Mouse (Mus musculus) lung, embryonic 16.5 days (tissue): Measurements from ENCODE around the gene Ptch1. TPM values are rescaled to one million over a fixed set of nuclear protein-coding genes. Genes with fewer than 3 reads are reported as not detected.
A peak's percentile ranks its signal among the peaks of the same experiment; 100 is the strongest.

ENCODE experiments used
- ATAC-seq: fragments of 200-750 bp; cut with Nextera tagmentation; 2 replicates; pipeline ENCODE4 v1.8.0; 2017; ENCODE audit warnings: low read depth, mild to moderate bottlenecking, moderate library complexity
- H3K27ac ChIP-seq: fragments of 300-500 bp; sonication (generic); 2 replicates; pipeline ENCODE4 v1.5.1; 2014; ENCODE audit warnings: mild to moderate bottlenecking, control low read depth, low read length
- H3K27me3 ChIP-seq: fragments of 300-500 bp; sonication (generic); 2 replicates; pipeline ENCODE4 v1.6.1; 2014; ENCODE audit warnings: low read depth, low read length, mixed read lengths; ENCODE audit not compliant: control insufficient read depth, insufficient read depth
- H3K36me3 ChIP-seq: fragments of 300-500 bp; sonication (generic); 2 replicates; pipeline ENCODE4 v1.6.1; 2014; ENCODE audit warnings: low read length; ENCODE audit not compliant: control insufficient read depth, insufficient read depth
- H3K4me1 ChIP-seq: fragments of 300-500 bp; sonication (generic); replicated peaks from 2 replicates; pipeline ENCODE4 v1.6.1; 2014; ENCODE audit warnings: low read length, mixed read lengths; ENCODE audit not compliant: control insufficient read depth, insufficient read depth
- H3K4me2 ChIP-seq: fragments of 300-500 bp; sonication (generic); 2 replicates; pipeline ENCODE4 v1.6.1; 2014; ENCODE audit warnings: low read depth, low read length, control low read depth
- H3K4me3 ChIP-seq: fragments of 300-500 bp; sonication (generic); 2 replicates; pipeline ENCODE4 v1.5.1; 2014; ENCODE audit warnings: mild to moderate bottlenecking, low read length, control low read depth
- H3K9ac ChIP-seq: fragments of 300-500 bp; sonication (generic); 2 replicates; pipeline ENCODE4 v1.6.1; 2014; ENCODE audit warnings: low read length, control low read depth
- H3K9me3 ChIP-seq: fragments of 300-500 bp; sonication (generic); 2 replicates; pipeline ENCODE4 v1.6.1; 2016; ENCODE audit warnings: low read length; ENCODE audit not compliant: control insufficient read depth
- WGBS: fragments of 180-500 bp; shearing (Covaris S2); extraction: QIAGEN DNeasy Blood & Tissue Kit; methylation state at CpG from one replicate; pipeline ENCODE4 v1.1.7; 2014; 5-methylcytosine and 5-hydroxymethylcytosine counted together
- polyA plus RNA-seq: library from polyadenylated mRNA; unstranded; fragments of >200 nt; fragmentation: Nextera tagmentation; extraction: Ambion mirVana; gene quantifications from 2 replicates; pipeline ENCODE4 v1.2.1, GENCODE M21; 2015

Ptch1 gene
- polyA plus RNA-seq, 1 experiment from 2014 or later, result 33.4 TPM

DNA sequence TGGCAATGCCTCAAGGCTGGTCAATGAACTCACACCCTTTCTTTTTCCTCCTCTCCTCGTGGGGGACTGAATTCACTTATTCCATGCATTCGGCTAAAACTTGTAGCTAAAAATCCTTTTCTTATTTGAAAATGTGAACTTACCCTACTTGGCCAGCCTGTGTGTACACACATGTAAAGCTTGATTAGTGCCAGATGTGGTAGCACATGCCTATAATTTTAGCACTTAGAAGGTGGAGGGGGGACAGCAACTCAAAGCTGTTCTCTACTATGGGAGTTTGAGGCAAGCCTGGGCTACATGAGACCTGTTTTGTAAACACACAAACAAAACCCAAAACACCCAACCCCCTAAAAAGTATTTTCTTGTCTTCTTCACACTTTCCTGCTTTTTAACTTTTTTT lies 56.9 kb downstream of the Ptch1 start:
- no peak for ATAC-seq
- 42% methylated on average over 2 of the region's 2 CpGs for WGBS
- H3K4me3 ChIP-seq, result no peak overlapping the region
- H3K27me3 ChIP-seq, result no peaks in the 10 kb centered on the region
- H3K36me3 ChIP-seq, result peaks cover 86% of the 10 kb centered on the region
- no peak overlapping the region for H3K9ac ChIP-seq
- H3K27ac ChIP-seq, result 0 out of 2 replicates have a peak overlapping the region, but pooled peaks have one; percentile 31
- no peak overlapping the region for H3K4me2 ChIP-seq
- H3K4me1 ChIP-seq, result peaks cover 26% of the 10 kb centered on the region
- no peaks in the 10 kb centered on the region for H3K9me3 ChIP-seq

DNA sequence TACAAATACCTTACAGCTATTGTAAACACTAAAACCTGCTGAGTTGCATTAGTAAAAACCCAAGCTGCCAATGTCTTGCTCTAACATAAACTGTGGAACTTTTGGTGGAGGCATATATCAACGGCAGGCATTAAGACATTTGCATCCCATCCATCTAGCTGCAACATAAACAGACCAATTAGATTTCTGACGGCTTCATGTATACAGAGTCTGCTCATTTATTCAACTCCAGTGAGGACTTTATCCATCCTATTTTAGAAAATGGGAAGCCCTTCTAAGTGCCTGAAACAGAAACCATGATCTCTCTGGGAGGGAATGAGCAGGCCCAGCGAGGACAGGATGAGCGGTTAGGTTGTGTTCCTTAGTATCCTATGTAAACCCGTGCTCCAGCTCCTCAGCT lies 57.9 kb downstream of the Ptch1 start:
- peaks cover 26% of the 10 kb centered on the region for H3K4me1 ChIP-seq
- no peak overlapping the region for H3K4me2 ChIP-seq
- peak overlapping the region; percentile 67 for H3K27ac ChIP-seq
- no peak for ATAC-seq
- no peaks in the 10 kb centered on the region for H3K9me3 ChIP-seq
- H3K36me3 ChIP-seq, result peaks cover 92% of the 10 kb centered on the region
- H3K9ac ChIP-seq, result no peak overlapping the region
- H3K27me3 ChIP-seq, result no peaks in the 10 kb centered on the region
- 33% methylated on average over 5 of the region's 5 CpGs for WGBS
- H3K4me3 ChIP-seq, result no peak overlapping the region

DNA sequence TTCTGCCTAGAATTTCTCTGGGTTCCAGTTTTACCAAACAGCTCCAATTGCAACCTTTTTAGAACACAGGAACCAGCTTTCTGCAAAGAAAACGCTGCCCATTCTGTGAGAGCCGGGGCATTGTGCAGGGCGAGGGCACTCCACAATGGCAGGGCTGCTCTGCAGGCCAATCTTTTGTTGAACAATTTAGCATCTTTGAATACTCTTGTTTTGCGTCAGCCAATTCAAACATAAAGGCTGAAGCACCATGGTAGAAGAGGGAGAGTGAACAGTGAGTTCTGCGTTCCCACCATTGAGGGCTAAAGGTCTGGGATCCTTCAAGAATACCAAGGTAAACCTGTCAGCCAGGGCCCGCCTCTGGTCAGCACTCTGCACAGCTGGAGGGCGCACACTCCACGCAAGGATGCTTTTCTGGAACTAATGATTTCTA lies 58.5 kb downstream of the Ptch1 start:
- 49% methylated on average over 8 of the region's 8 CpGs for WGBS
- H3K27ac ChIP-seq, result peak overlapping the region; percentile 64
- H3K36me3 ChIP-seq, result peaks cover 92% of the 10 kb centered on the region
- H3K4me1 ChIP-seq, result peaks cover 26% of the 10 kb centered on the region
- no peak for ATAC-seq
- no peaks in the 10 kb centered on the region for H3K27me3 ChIP-seq
- no peak overlapping the region for H3K4me3 ChIP-seq
- no peak overlapping the region for H3K9ac ChIP-seq
- no peak overlapping the region for H3K4me2 ChIP-seq
- H3K9me3 ChIP-seq, result no peaks in the 10 kb centered on the region

DNA sequence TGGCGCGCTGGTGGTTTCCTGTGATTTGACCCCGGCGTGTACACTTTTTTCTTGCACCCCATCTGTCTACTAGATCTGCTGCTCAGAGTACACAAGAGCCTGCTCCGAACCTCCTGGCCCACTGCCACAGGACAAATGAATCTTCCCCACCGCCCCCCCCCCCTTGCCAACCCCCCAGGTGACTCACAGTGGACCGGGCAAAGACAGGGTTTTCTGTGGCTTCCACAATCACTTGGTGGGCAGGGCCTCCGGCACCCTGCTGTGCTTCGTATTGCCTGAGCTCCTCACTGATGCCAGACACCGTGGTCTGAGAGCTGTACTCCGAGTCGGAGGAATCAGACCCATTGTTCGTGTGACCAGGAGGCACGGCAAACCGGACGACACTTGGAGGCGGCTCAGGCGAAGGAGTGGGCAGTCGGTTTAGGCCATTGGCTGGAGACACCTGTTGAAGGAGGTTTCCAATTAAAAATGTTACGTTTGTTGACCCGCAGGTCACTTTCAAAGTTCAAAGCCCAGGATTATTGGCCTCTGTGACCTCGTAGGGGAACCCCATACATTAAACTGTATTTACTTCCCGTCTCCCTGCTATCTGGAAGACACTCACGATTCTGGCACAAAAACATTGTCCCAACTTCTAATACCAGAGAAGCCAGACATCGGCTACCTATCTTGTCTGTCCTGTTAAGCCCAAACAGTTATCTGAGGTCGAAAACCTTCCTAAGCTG lies 59.9 kb downstream of the Ptch1 start:
- Histone ChIP-seq H3K27me3 (no peaks in the 10 kb centered on the region), H3K27ac (peak overlapping the region; percentile 64), H3K36me3 (peaks cover 88% of the 10 kb centered on the region), H3K9ac (no peak overlapping the region), H3K9me3 (no peaks in the 10 kb centered on the region), H3K4me2 (no peak overlapping the region), H3K4me1 (peaks cover 26% of the 10 kb centered on the region), H3K4me3 (no peak overlapping the region)
- peak; percentile 7; the same call in 1 of the 2 replicates for ATAC-seq
- WGBS, result 57% methylated on average over 26 of the region's 26 CpGs

DNA sequence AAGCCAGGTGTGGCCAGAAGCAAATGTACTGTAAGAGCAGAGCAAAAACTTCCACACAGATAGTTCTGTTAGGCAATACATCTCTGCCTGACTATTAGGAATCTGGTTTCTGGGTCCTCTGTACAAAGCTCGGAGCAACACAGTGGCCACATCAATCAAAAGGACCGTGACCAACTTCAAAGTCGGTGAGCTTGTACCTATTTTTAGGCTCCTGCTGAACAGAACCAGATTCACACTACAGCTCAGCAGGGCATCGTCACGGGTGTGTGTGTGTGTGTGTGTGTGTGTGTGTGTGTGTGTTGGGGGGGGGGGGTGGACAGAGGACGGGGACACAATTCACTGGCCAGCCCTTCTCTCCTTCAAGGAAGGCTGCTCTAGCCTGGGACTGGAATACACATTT lies 61.0 kb downstream of the Ptch1 start:
- peaks cover 23% of the 10 kb centered on the region for H3K4me1 ChIP-seq
- no peak for ATAC-seq
- no peaks in the 10 kb centered on the region for H3K9me3 ChIP-seq
- no peak overlapping the region for H3K9ac ChIP-seq
- H3K27ac ChIP-seq, result no peak overlapping the region
- H3K36me3 ChIP-seq, result peaks cover 87% of the 10 kb centered on the region
- no peak overlapping the region for H3K4me2 ChIP-seq
- no peak overlapping the region for H3K4me3 ChIP-seq
- WGBS, result 53% methylated on average over 6 of the region's 6 CpGs
- H3K27me3 ChIP-seq, result no peaks in the 10 kb centered on the region

DNA sequence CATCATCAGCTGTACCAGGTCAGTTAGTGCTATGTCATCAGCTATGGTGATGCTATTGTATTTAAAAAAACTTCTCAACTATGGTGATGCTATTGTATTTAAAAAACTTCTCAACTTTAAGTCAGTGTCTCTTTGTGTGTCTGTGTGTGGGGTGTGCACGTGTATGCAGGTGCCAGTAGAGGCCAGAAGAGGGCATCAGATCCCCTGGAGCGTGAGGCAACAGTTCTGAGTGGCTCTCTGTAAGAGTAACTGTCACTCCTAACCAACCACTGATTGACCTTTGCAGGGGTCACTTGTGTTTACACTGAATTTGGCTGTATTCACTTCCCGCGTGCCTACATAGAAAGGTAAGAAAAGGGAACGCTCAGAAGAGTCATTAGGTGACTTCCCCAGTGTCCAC lies 65.6 kb downstream of the Ptch1 start:
- Histone ChIP-seq H3K4me3 (no peak overlapping the region), H3K27ac (no peak overlapping the region), H3K4me1 (no peaks in the 10 kb centered on the region), H3K9ac (no peak overlapping the region), H3K4me2 (no peak overlapping the region), H3K9me3 (no peaks in the 10 kb centered on the region), H3K27me3 (no peaks in the 10 kb centered on the region), H3K36me3 (peaks cover 50% of the 10 kb centered on the region)
- no peak for ATAC-seq
- WGBS, result 62% methylated on average over 5 of the region's 5 CpGs

DNA sequence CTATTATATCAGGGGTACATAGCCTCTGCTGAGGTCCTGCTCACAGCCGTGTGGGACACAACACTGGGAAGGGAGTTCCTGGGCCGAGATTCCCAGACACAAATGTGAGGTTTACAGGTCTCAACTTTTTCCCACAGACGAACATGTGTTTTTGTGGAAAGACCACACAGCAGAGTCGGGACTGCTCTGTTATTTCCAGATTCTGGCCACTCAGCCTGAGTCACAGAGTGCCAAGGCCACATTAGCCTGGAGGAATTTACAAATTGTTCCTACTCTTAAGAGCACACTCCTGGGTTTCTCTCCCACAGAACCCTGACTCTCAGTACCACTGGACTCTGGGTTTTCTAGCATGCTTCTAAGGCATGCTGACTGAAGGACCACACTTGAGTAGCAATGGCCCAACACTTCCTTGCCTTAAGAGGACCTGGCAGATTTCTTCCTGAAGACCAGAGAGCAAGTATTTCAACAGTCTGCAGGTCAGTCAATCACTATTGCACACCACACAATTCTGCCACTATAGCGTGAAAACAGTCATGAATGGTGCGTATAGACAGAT lies 66.3 kb downstream of the Ptch1 start:
- no peaks in the 10 kb centered on the region for H3K27me3 ChIP-seq
- H3K27ac ChIP-seq, result 0 out of 2 replicates have a peak overlapping the region, but pooled peaks have one; percentile 15
- 77% methylated on average over 6 of the region's 6 CpGs for WGBS
- no peaks in the 10 kb centered on the region for H3K4me1 ChIP-seq
- ATAC-seq, result peak; percentile 27; the same call in 1 of the 2 replicates
- no peak overlapping the region for H3K4me3 ChIP-seq
- H3K9me3 ChIP-seq, result no peaks in the 10 kb centered on the region
- no peak overlapping the region for H3K9ac ChIP-seq
- H3K4me2 ChIP-seq, result no peak overlapping the region
- H3K36me3 ChIP-seq, result peaks cover 44% of the 10 kb centered on the region

DNA sequence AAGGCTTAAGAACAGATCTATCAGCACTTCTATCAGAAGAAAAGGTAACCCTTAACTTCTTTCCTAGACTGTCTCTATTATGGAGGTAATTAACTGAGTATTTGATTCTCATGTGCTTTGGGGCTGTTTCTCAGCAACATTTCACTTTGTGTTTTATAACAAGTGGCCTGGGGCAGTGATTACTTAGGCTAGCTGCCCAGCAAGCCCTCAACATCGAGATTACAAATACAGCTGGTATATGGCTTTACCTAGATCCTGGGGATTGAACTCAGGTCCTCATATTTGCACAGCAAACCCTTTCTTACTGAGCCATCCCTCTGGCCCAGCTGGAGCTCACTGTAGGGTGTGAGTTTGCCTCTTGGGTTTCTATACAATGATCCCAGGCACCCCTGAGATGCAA lies 67.0 kb downstream of the Ptch1 start:
- no peaks in the 10 kb centered on the region for H3K4me1 ChIP-seq
- H3K4me2 ChIP-seq, result no peak overlapping the region
- H3K9me3 ChIP-seq, result no peaks in the 10 kb centered on the region
- H3K36me3 ChIP-seq, result peaks cover 37% of the 10 kb centered on the region
- H3K9ac ChIP-seq, result no peak overlapping the region
- no peak overlapping the region for H3K4me3 ChIP-seq
- no peaks in the 10 kb centered on the region for H3K27me3 ChIP-seq
- peak; percentile 39 for ATAC-seq
- H3K27ac ChIP-seq, result peak overlapping the region; percentile 22; the same call in 1 of the 2 replicates
- 33% methylated on average over 1 of the region's 1 CpGs for whole genome bisulfite sequencing

DNA sequence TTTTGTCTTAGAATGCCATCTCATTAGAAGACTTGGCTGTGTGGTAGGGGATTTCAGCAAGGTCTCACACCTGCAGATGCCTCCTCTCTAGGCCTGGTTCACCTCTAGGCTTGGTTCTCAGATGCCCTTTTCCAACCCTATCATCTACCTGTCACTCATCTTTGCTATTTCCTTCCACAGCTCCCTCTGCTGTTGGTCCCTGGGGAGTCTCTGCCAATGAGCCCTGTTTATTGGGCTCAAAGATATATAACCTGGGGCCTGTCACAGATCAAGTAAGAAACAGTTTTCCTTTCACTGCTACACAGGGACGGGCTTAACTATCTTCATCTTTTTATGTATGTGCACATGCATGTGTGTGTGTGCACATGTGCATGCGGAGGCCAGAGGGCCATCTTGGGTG lies 71.0 kb downstream of the Ptch1 start:
- no peak for ATAC-seq
- H3K4me2 ChIP-seq, result no peak overlapping the region
- no peaks in the 10 kb centered on the region for H3K27me3 ChIP-seq
- H3K36me3 ChIP-seq, result peaks cover 3% of the 10 kb centered on the region
- 89% methylated on average over 2 of the region's 2 CpGs for WGBS
- H3K9me3 ChIP-seq, result no peaks in the 10 kb centered on the region
- no peaks in the 10 kb centered on the region for H3K4me1 ChIP-seq
- no peak overlapping the region for H3K4me3 ChIP-seq
- no peak overlapping the region for H3K27ac ChIP-seq
- no peak overlapping the region for H3K9ac ChIP-seq
